In the genomic region with DNA sequence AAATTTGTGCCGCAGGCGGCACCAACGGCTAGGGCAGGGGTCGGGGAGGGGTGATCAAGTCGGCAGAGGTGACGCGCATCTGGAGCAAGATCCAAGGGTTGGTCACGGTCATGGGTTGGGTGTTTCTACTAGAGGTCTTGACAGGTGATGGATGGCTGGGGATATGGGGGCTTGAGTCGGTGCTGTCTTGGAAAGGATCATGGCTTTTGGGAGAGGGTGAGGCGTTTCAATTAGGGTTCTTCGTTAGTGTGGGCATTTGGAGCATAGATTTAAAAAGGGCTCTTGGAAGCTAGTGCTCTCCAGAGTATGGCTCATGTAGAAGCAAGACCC, we compare ENCODE assay signal across 8 mouse cellular contexts. TPM values are rescaled to one million over a fixed set of nuclear protein-coding genes. Genes with fewer than 3 reads are reported as not detected.
DNase-seq lines count a peak whose midpoint lies in the region; ATAC-seq and TF ChIP-seq lines count a peak whose summit lies in the region.

No protein-coding gene starts in this region.

- ATAC-seq in liver, embryonic 11.5 days (replicated peaks; ENCODE audit: low FRiP score) = no peak
- no peak; the same call in 1 of the 2 replicates for ATAC-seq in stomach, postnatal 0 days (ENCODE audit: low FRiP score, low TSS enrichment)
- ATAC-seq in megakaryocyte-erythroid progenitor cell, adult 5-6 weeks (replicated peaks; ENCODE audit: low FRiP score, low TSS enrichment, poor library complexity, severe bottlenecking) = no peak

- H3K9ac ChIP-seq in liver, embryonic 11.5 days (ENCODE audit: low read depth, low read length) = peak overlapping the region; percentile 67
- peak overlapping the region; percentile 67 for H3K9ac ChIP-seq in stomach, postnatal 0 days (ENCODE audit: low read length)

- no peaks in the 10 kb centered on the region; the same call in 1 of the 2 replicates for H3K4me1 ChIP-seq in testis, adult 2 months (ENCODE audit: control insufficient read depth, insufficient read depth, low read length)
- peaks cover 3% of the 10 kb centered on the region; the same call in 1 of the 2 replicates for H3K4me1 ChIP-seq in liver, embryonic 11.5 days (replicated peaks; ENCODE audit: control insufficient read depth, insufficient read depth, low read length)
- no peaks in the 10 kb centered on the region for H3K4me1 ChIP-seq in stomach, postnatal 0 days (replicated peaks; ENCODE audit: control insufficient read depth, insufficient read depth)

- H3K27ac ChIP-seq in gastrocnemius, adult 2 months = peak overlapping the region; percentile 97
- peak overlapping the region; percentile 96; the same call in 1 of the 2 replicates for H3K27ac ChIP-seq in testis, adult 2 months (ENCODE audit: control insufficient read depth, insufficient read depth, low read depth, low read length)
- peak overlapping the region; percentile 73; the same call in 1 of the 2 replicates for H3K27ac ChIP-seq in liver, embryonic 11.5 days (ENCODE audit: low read depth, low read length)
- H3K27ac ChIP-seq in stomach, postnatal 0 days (replicated peaks) = peak overlapping the region; percentile 95

- H3K27me3 ChIP-seq in testis, adult 2 months (ENCODE audit: control insufficient read depth, insufficient read depth, low read length) = no peaks in the 10 kb centered on the region
- no peaks in the 10 kb centered on the region for H3K27me3 ChIP-seq in liver, embryonic 11.5 days (replicated peaks; ENCODE audit: control insufficient read depth, insufficient read depth, low read length)
- no peaks in the 10 kb centered on the region for H3K27me3 ChIP-seq in stomach, postnatal 0 days (ENCODE audit: control insufficient read depth, insufficient read depth, low read length)

- no peak for TF ChIP-seq POLR2A in testis, adult 2 months (IDR thresholded peaks at IDR 0.05; ENCODE audit: control insufficient read depth, low read depth, low read length)

- no peaks in the 10 kb centered on the region for H3K36me3 ChIP-seq in testis, adult 2 months (ENCODE audit: control insufficient read depth, insufficient read depth, low read length)
- no peaks in the 10 kb centered on the region; the same call in 1 of the 2 replicates for H3K36me3 ChIP-seq in liver, embryonic 11.5 days (ENCODE audit: control insufficient read depth, insufficient read depth, low read length)
- no peaks in the 10 kb centered on the region for H3K36me3 ChIP-seq in stomach, postnatal 0 days (ENCODE audit: control insufficient read depth, insufficient read depth, low read length)

- H3K4me3 ChIP-seq in gastrocnemius, adult 2 months = peak overlapping the region; percentile 87
- peak overlapping the region; percentile 95 for H3K4me3 ChIP-seq in testis, adult 2 months (ENCODE audit: control insufficient read depth, low read depth, low read length)
- peak overlapping the region; percentile 72 for H3K4me3 ChIP-seq in liver, embryonic 11.5 days (ENCODE audit: low read depth, low read length)
- H3K4me3 ChIP-seq in stomach, postnatal 0 days (ENCODE audit: low read depth, low read length) = peak overlapping the region; percentile 52

- intact Hi-C loops in gastrocnemius, adult 2 months (cut with DNase I) = no loop called here

- peak overlapping the region; percentile 75 for H3K4me2 ChIP-seq in liver, embryonic 11.5 days
- peak overlapping the region; percentile 55 for H3K4me2 ChIP-seq in stomach, postnatal 0 days (replicated peaks; ENCODE audit: low read depth)

- no peak for DNase-seq in gastrocnemius, adult 2 months
- DNase-seq in gastrocnemius, postnatal 25 days = no peak
- DNase-seq in testis, postnatal 14 days (ENCODE audit: low spot score) = no peak
- no peak for DNase-seq in liver, embryonic 11.5 days (ENCODE audit: low spot score)
- no peak for DNase-seq in stomach, postnatal 0 days (ENCODE audit: low spot score)
- no peak for DNase-seq in kidney, adult 8-10 months

- no peaks in the 10 kb centered on the region for H3K9me3 ChIP-seq in liver, embryonic 11.5 days (ENCODE audit: control insufficient read depth, low read length)
- no peaks in the 10 kb centered on the region for H3K9me3 ChIP-seq in stomach, postnatal 0 days (ENCODE audit: control insufficient read depth, low read length)

- no peak for TF ChIP-seq EP300 in stomach, postnatal 0 days (optimal IDR thresholded peaks at IDR 0.05)

- WGBS in liver, embryonic 11.5 days = 15% methylated on average over 11 of the region's 11 CpGs
- 21% methylated on average over 11 of the region's 11 CpGs for WGBS in stomach, postnatal 0 days

- no peak for TF ChIP-seq CTCF in gastrocnemius, adult 2 months (IDR thresholded peaks at IDR 0.05)
- TF ChIP-seq CTCF in testis, adult 2 months (IDR thresholded peaks at IDR 0.05; ENCODE audit: control insufficient read depth, insufficient read depth, insufficient replicate concordance, low read depth, low read length) = no peak
- TF ChIP-seq CTCF in stomach, postnatal 0 days (IDR thresholded peaks at IDR 0.05; ENCODE audit: low read depth) = no peak

RNA-seq across cellular contexts. Expression of a gene that starts 0.2 kb away (rescaled TPM):
- not detected for total RNA-seq in gastrocnemius, adult 2 months (2021)
- total RNA-seq in gastrocnemius, postnatal 25 days (2021) = not detected
- polyA plus RNA-seq in testis, adult 2 months (2012; rRNA removed) = 0.32 and 0.40 TPM in 2 replicates
- not detected in 2 replicates for polyA plus RNA-seq in liver, embryonic 11.5 days (2014; fragmentation: Nextera tagmentation; extraction: Ambion mirVana)
- not detected in 2 replicates for polyA plus RNA-seq in stomach, postnatal 0 days (2015; fragmentation: Nextera tagmentation; extraction: Ambion mirVana)
- not detected in 2 replicates for total RNA-seq in megakaryocyte-erythroid progenitor cell, adult 5-6 weeks (2014; fragmentation: Nextera tagmentation)
- not detected in 2 replicates for total RNA-seq in megakaryocyte-erythroid progenitor cell, adult 5-6 weeks (2017)

RNA-seq across cellular contexts. Expression of a gene that starts 6.0 kb away (rescaled TPM):
- 1 to 10 TPM; 3.3 to 6.7 TPM for total RNA-seq in gastrocnemius, adult 2 months (2021)
- total RNA-seq in gastrocnemius, postnatal 25 days (2021) = 1 to 10 TPM; 4.7 to 7.3 TPM
- 1.5 and 2.8 TPM in 2 replicates for polyA plus RNA-seq in testis, adult 2 months (2012; rRNA removed)
- 29.8 and 32.0 TPM in 2 replicates for polyA plus RNA-seq in liver, embryonic 11.5 days (2014; fragmentation: Nextera tagmentation; extraction: Ambion mirVana)
- 23.8 and 26.0 TPM in 2 replicates for polyA plus RNA-seq in stomach, postnatal 0 days (2015; fragmentation: Nextera tagmentation; extraction: Ambion mirVana)
- 4.9 and 8.1 TPM in 2 replicates for total RNA-seq in megakaryocyte-erythroid progenitor cell, adult 5-6 weeks (2014; fragmentation: Nextera tagmentation)
- total RNA-seq in megakaryocyte-erythroid progenitor cell, adult 5-6 weeks (2017) = 1.4 and 6.6 TPM in 2 replicates

RNA-seq across cellular contexts. Expression of a gene that starts 8.1 kb away (rescaled TPM):
- 10 to 100 TPM; 31.1 to 37.6 TPM for total RNA-seq in gastrocnemius, adult 2 months (2021)
- 10 to 100 TPM; 21.8 to 27.6 TPM for total RNA-seq in gastrocnemius, postnatal 25 days (2021)
- 8.0 and 9.4 TPM in 2 replicates for polyA plus RNA-seq in testis, adult 2 months (2012; rRNA removed)
- 13.7 and 15.2 TPM in 2 replicates for polyA plus RNA-seq in liver, embryonic 11.5 days (2014; fragmentation: Nextera tagmentation; extraction: Ambion mirVana)
- polyA plus RNA-seq in stomach, postnatal 0 days (2015; fragmentation: Nextera tagmentation; extraction: Ambion mirVana) = 30.3 and 33.6 TPM in 2 replicates
- 20.5 and 36.9 TPM in 2 replicates for total RNA-seq in megakaryocyte-erythroid progenitor cell, adult 5-6 weeks (2014; fragmentation: Nextera tagmentation)
- 20.2 and 23.8 TPM in 2 replicates for total RNA-seq in megakaryocyte-erythroid progenitor cell, adult 5-6 weeks (2017)

RNA-seq across cellular contexts. Expression of a gene that starts 25.3 kb away (rescaled TPM):
- total RNA-seq in gastrocnemius, adult 2 months (2021) = 10 to 100 TPM; 12.5 to 15.3 TPM
- 10 to 100 TPM; 11.3 to 14.6 TPM for total RNA-seq in gastrocnemius, postnatal 25 days (2021)
- polyA plus RNA-seq in testis, adult 2 months (2012; rRNA removed) = 3.8 and 4.0 TPM in 2 replicates
- polyA plus RNA-seq in liver, embryonic 11.5 days (2014; fragmentation: Nextera tagmentation; extraction: Ambion mirVana) = 30.0 and 33.4 TPM in 2 replicates
- 18.0 and 18.5 TPM in 2 replicates for polyA plus RNA-seq in stomach, postnatal 0 days (2015; fragmentation: Nextera tagmentation; extraction: Ambion mirVana)
- total RNA-seq in megakaryocyte-erythroid progenitor cell, adult 5-6 weeks (2014; fragmentation: Nextera tagmentation) = 28.3 and 53.3 TPM in 2 replicates
- total RNA-seq in megakaryocyte-erythroid progenitor cell, adult 5-6 weeks (2017) = 20.6 and 31.1 TPM in 2 replicates

RNA-seq across cellular contexts. Expression of a gene that starts 28.5 kb away (rescaled TPM):
- total RNA-seq in gastrocnemius, adult 2 months (2021) = under 1 TPM; 0.28 to 0.75 TPM
- under 1 TPM; 0.16 to 0.56 TPM for total RNA-seq in gastrocnemius, postnatal 25 days (2021)
- polyA plus RNA-seq in testis, adult 2 months (2012; rRNA removed) = 1.8 and 3.2 TPM in 2 replicates
- 4.7 and 6.5 TPM in 2 replicates for polyA plus RNA-seq in liver, embryonic 11.5 days (2014; fragmentation: Nextera tagmentation; extraction: Ambion mirVana)
- 21.5 and 23.0 TPM in 2 replicates for polyA plus RNA-seq in stomach, postnatal 0 days (2015; fragmentation: Nextera tagmentation; extraction: Ambion mirVana)
- 0.74 and 2.3 TPM in 2 replicates for total RNA-seq in megakaryocyte-erythroid progenitor cell, adult 5-6 weeks (2014; fragmentation: Nextera tagmentation)
- total RNA-seq in megakaryocyte-erythroid progenitor cell, adult 5-6 weeks (2017) = 1.4 and 2.2 TPM in 2 replicates
